Mouse (Mus musculus) cerebellum, adult 2 months (tissue): Measurements from ENCODE around the gene Ldlrad2. TPM values are rescaled to one million over a fixed set of nuclear protein-coding genes. Genes with fewer than 3 reads are reported as not detected.
"Not testable (repeated sequence)": the region's sequence is repeated elsewhere in the genome, so short reads cannot be mapped to it uniquely, and the experiment has no call there.

Experiments
- DNase-seq, 2 experiments: peaks; one replicate each; pipeline ENCODE4 v3.0.0; 2021
- H3K27ac ChIP-seq: fragments of 200-500 bp; 2 replicates; pipeline ENCODE4 v1.5.1; 2012; ENCODE audit warnings: low read length, control low read depth, inconsistent platforms; ENCODE audit not compliant: insufficient read depth
- H3K27me3 ChIP-seq: fragments of 200-500 bp; 2 replicates; pipeline ENCODE4 v1.6.1; 2012; ENCODE audit warnings: inconsistent platforms, mild to moderate bottlenecking, low read length, moderate library complexity; ENCODE audit not compliant: control insufficient read depth, insufficient read depth
- H3K4me1 ChIP-seq: fragments of 200-500 bp; 2 replicates; pipeline ENCODE4 v1.6.1; 2011; ENCODE audit warnings: low read length; ENCODE audit not compliant: control insufficient read depth, insufficient read depth
- H3K4me3 ChIP-seq: fragments of 200-500 bp; replicated peaks from 2 replicates; pipeline ENCODE3; 2011; ENCODE audit warnings: mild to moderate bottlenecking, low read depth, low read length, control low read depth; ENCODE audit not compliant: insufficient read depth
- CTCF ChIP-seq: fragments of 200-500 bp; IDR thresholded peaks from 2 replicates; pipeline ENCODE4 v1.5.1; 2011; ENCODE audit warnings: low read depth, mild to moderate bottlenecking, control low read depth, low read length, moderate library complexity, borderline replicate concordance; ENCODE audit not compliant: insufficient read depth
- POLR2A ChIP-seq: fragments of 200-500 bp; IDR thresholded peaks from 2 replicates; pipeline ENCODE4 v1.6.1; 2011; ENCODE audit warnings: low read length, control low read depth, borderline replicate concordance; ENCODE audit not compliant: insufficient read depth
- WGBS: fragments of 180-500 bp; shearing (Covaris S2); methylation state at CpG from one replicate; pipeline ENCODE4 v1.1.7; 2018; 5-methylcytosine and 5-hydroxymethylcytosine counted together
- polyA plus RNA-seq: library from polyadenylated mRNA; depleted of rRNA; stranded (reverse); fragments of >200 nt; gene quantifications from 2 replicates; pipeline ENCODE4 v1.2.3, GENCODE M21; 2012

Gene Ldlrad2
- polyA plus RNA-seq, 1 experiment = not detected

- Histone ChIP-seq H3K4me3 (peak overlapping the region; percentile 62), H3K27ac (peak overlapping the region; percentile 62), H3K27me3 (no peaks in the 10 kb centered on the region), H3K4me1 (peaks cover 7% of the 10 kb centered on the region)
- TF ChIP-seq POLR2A (0 out of 2 replicates have a peak, but pooled peaks have one; percentile 5), CTCF (no peak)
- peak in 1 of 2 experiments; percentile 58 for DNase-seq
- 2% methylated on average over 40 of the region's 40 CpGs for WGBS
These were observed 20.3 kb upstream of the Ldlrad2 start for GRCm38 (mm10) chr4:137594496-137595270.

- Histone ChIP-seq H3K27ac (peak within 1 kb of the TSS; percentile 89), H3K4me3 (peak within 1 kb of the TSS; percentile 77), H3K27me3 (no peaks in the 10 kb centered on the region), H3K4me1 (no peaks in the 10 kb centered on the region; the same call in 1 of the 2 replicates)
- peak; percentile 89; the same call in 1 of the 2 replicates for TF ChIP-seq POLR2A
- TF ChIP-seq CTCF = no peak
- DNase-seq = peak; percentile 99
- under 1% methylated on average over 88 of the region's 92 CpGs for WGBS
These were observed 19.5 kb upstream of the Ldlrad2 start, which contains the start of gene Usp48 for GRCm38 (mm10) chr4:137593601-137594495. Gene Usp48, plus strand, starts transcription at chr4:137593755.

- WGBS = 25% methylated on average over 4 of the region's 4 CpGs
- Histone ChIP-seq H3K4me1 (no peaks in the 10 kb centered on the region; the same call in 1 of the 2 replicates), H3K27ac (no peak overlapping the region), H3K4me3 (no peak overlapping the region), H3K27me3 (no peaks in the 10 kb centered on the region)
- DNase-seq = peak in 1 of 2 experiments; percentile 34
- no peak for TF ChIP-seq CTCF
- TF ChIP-seq POLR2A = no peak
These were observed 16.6 kb upstream of the Ldlrad2 start for GRCm38 (mm10) chr4:137590961-137591360.

GRCm38 (mm10) chr4:137589586-137589985 lies 15.2 kb upstream of the Ldlrad2 start:
- TF ChIP-seq CTCF (no peak), POLR2A (no peak)
- 85% methylated on average over 3 of the region's 3 CpGs for WGBS

GRCm38 (mm10) chr4:137589095-137589494 lies 14.7 kb upstream of the Ldlrad2 start:
- not testable (repeated sequence) for DNase-seq, H3K4me3 ChIP-seq, H3K4me1 ChIP-seq, H3K27ac ChIP-seq, H3K27me3 ChIP-seq
- WGBS = 84% methylated on average over 2 of the region's 3 CpGs

More at GRCm38 (mm10) chr4:137589586-137589985, 15.2 kb upstream of the Ldlrad2 start:
- DNase-seq = no peak
- Histone ChIP-seq H3K27ac (no peak overlapping the region), H3K27me3 (no peaks in the 10 kb centered on the region), H3K4me1 (no peaks in the 10 kb centered on the region), H3K4me3 (no peak overlapping the region)

- DNase-seq = no peak
- H3K27ac ChIP-seq = no peak overlapping the region
- TF ChIP-seq CTCF = no peak
- no peak for TF ChIP-seq POLR2A
- no peak overlapping the region for H3K4me3 ChIP-seq
- no peaks in the 10 kb centered on the region for H3K4me1 ChIP-seq
- 30% methylated on average over 3 of the region's 3 CpGs for WGBS
- H3K27me3 ChIP-seq = no peaks in the 10 kb centered on the region
These were observed 7.4 kb upstream of the Ldlrad2 start for GRCm38 (mm10) chr4:137581815-137582214.

- TF ChIP-seq POLR2A (no peak), CTCF (no peak)
- 90% methylated on average over 2 of the region's 2 CpGs for WGBS
- no peak for DNase-seq
- no peak overlapping the region for H3K4me3 ChIP-seq
- H3K27ac ChIP-seq = no peak overlapping the region
- no peaks in the 10 kb centered on the region for H3K27me3 ChIP-seq
- H3K4me1 ChIP-seq = no peaks in the 10 kb centered on the region
These were observed 5.9 kb upstream of the Ldlrad2 start for GRCm38 (mm10) chr4:137580299-137580698.

- no peak for DNase-seq
- no peak overlapping the region for H3K4me3 ChIP-seq
- TF ChIP-seq POLR2A (no peak), CTCF (no peak)
- WGBS = 82% methylated on average over 4 of the region's 4 CpGs
- H3K4me1 ChIP-seq = no peaks in the 10 kb centered on the region
- no peak overlapping the region for H3K27ac ChIP-seq
- H3K27me3 ChIP-seq = no peaks in the 10 kb centered on the region
These were observed 5.4 kb upstream of the Ldlrad2 start for GRCm38 (mm10) chr4:137579789-137580188.
